Mouse (Mus musculus) liver, embryonic 16.5 days (tissue): ENCODE data around the gene Pigf. TPM values are rescaled to one million over a fixed set of nuclear protein-coding genes. Genes with fewer than 3 reads are reported as not detected.

Source experiments
- ATAC-seq: fragments of 200-750 bp; cut with Nextera tagmentation; 2 replicates; pipeline ENCODE4 v1.8.0; 2017; ENCODE audit warnings: low read depth, mild to moderate bottlenecking, moderate number of reproducible peaks, moderate library complexity
- H3K27ac ChIP-seq: fragments of 300-500 bp; sonication (generic); 2 replicates; pipeline ENCODE4 v1.5.1; 2014; ENCODE audit warnings: mild to moderate bottlenecking, low read length
- H3K27me3 ChIP-seq: fragments of 300-500 bp; sonication (generic); 2 replicates; pipeline ENCODE4 v1.6.1; 2014; ENCODE audit warnings: low read depth, low read length, mixed read lengths; ENCODE audit not compliant: control insufficient read depth, insufficient read depth
- H3K36me3 ChIP-seq: fragments of 300-500 bp; sonication (generic); 2 replicates; pipeline ENCODE4 v1.6.1; 2014; ENCODE audit warnings: mild to moderate bottlenecking; ENCODE audit not compliant: control insufficient read depth, insufficient read depth
- H3K4me1 ChIP-seq: fragments of 300-500 bp; sonication (generic); 2 replicates; pipeline ENCODE4 v1.6.1; 2014; ENCODE audit warnings: low read depth, low read length, mixed read lengths; ENCODE audit not compliant: control insufficient read depth
- H3K4me2 ChIP-seq: fragments of 300-500 bp; sonication (generic); 2 replicates; pipeline ENCODE4 v1.6.1; 2014; ENCODE audit warnings: low read depth, low read length, mixed read lengths
- H3K4me3 ChIP-seq: fragments of 300-500 bp; sonication (generic); 2 replicates; pipeline ENCODE4 v1.5.1; 2014; ENCODE audit warnings: low read depth, mild to moderate bottlenecking, low read length
- H3K9ac ChIP-seq: fragments of 300-500 bp; sonication (generic); 2 replicates; pipeline ENCODE4 v1.6.1; 2014; ENCODE audit warnings: low read depth, low read length
- H3K9me3 ChIP-seq: fragments of 300-500 bp; sonication (generic); replicated peaks from 2 replicates; pipeline ENCODE4 v1.6.1; 2016; ENCODE audit warnings: low read length; ENCODE audit not compliant: control insufficient read depth
- WGBS: fragments of 180-500 bp; shearing (Covaris S2); extraction: QIAGEN DNeasy Blood & Tissue Kit; methylation state at CpG from one replicate; pipeline ENCODE4 v1.1.7; 2014; ENCODE audit not compliant: insufficient replicate concordance; 5-methylcytosine and 5-hydroxymethylcytosine counted together
- polyA plus RNA-seq: library from polyadenylated mRNA; unstranded; fragments of >200 nt; fragmentation: Nextera tagmentation; extraction: Ambion mirVana; gene quantifications from 2 replicates; pipeline ENCODE4 v1.2.1, GENCODE M21; 2015

The Pigf gene
- polyA plus RNA-seq, 1 experiment from 2014 or later, result 10.7 TPM

- H3K9me3 ChIP-seq, result no peaks in the 10 kb centered on the region
- no peak overlapping the region for H3K4me2 ChIP-seq
- no peak overlapping the region for H3K9ac ChIP-seq
- WGBS, result 24% methylated on average over 14 of the region's 14 CpGs
- H3K27me3 ChIP-seq, result peaks cover 14% of the 10 kb centered on the region
- H3K27ac ChIP-seq, result no peak overlapping the region
- ATAC-seq, result no peak
- H3K4me3 ChIP-seq, result no peak overlapping the region
- peaks cover 4% of the 10 kb centered on the region; the same call in 1 of the 2 replicates for H3K4me1 ChIP-seq
- H3K36me3 ChIP-seq, result no peaks in the 10 kb centered on the region
These were observed 67.2 kb downstream of the Pigf start for GRCm38 (mm10) chr17:86957968-86958367.

- Histone ChIP-seq H3K27me3 (peaks cover 7% of the 10 kb centered on the region), H3K9me3 (no peaks in the 10 kb centered on the region), H3K4me1 (peaks cover 4% of the 10 kb centered on the region; the same call in 1 of the 2 replicates), H3K36me3 (no peaks in the 10 kb centered on the region), H3K9ac (no peak overlapping the region), H3K4me3 (no peak overlapping the region), H3K27ac (no peak overlapping the region), H3K4me2 (no peak overlapping the region)
- no peak for ATAC-seq
- 80% methylated on average over 5 of the region's 5 CpGs for WGBS
These were observed 68.0 kb downstream of the Pigf start for GRCm38 (mm10) chr17:86957239-86957638.

GRCm38 (mm10) chr17:86948801-86949200, 76.4 kb downstream of the Pigf start:
- Histone ChIP-seq H3K4me2 (no peak overlapping the region), H3K27ac (no peak overlapping the region), H3K9ac (no peak overlapping the region), H3K27me3 (no peaks in the 10 kb centered on the region), H3K36me3 (no peaks in the 10 kb centered on the region), H3K9me3 (no peaks in the 10 kb centered on the region), H3K4me1 (no peaks in the 10 kb centered on the region), H3K4me3 (no peak overlapping the region)
- no peak for ATAC-seq
- WGBS, result 53% methylated on average over 6 of the region's 6 CpGs

GRCm38 (mm10) chr17:86947840-86948796, 77.1 kb downstream of the Pigf start, which contains the start of gene Atp6v1e2:
TSS of gene Atp6v1e2 (minus strand) at chr17:86947897.
- H3K27ac ChIP-seq, result no peak within 1 kb of the TSS
- H3K27me3 ChIP-seq, result no peaks in the 10 kb centered on the region
- no peak within 1 kb of the TSS for H3K4me2 ChIP-seq

More at GRCm38 (mm10) chr17:86947840-86948796, 77.1 kb downstream of the Pigf start, which contains the start of gene Atp6v1e2:
- Histone ChIP-seq H3K9ac (no peak within 1 kb of the TSS), H3K9me3 (no peaks in the 10 kb centered on the region), H3K4me1 (no peaks in the 10 kb centered on the region), H3K4me3 (no peak within 1 kb of the TSS), H3K36me3 (no peaks in the 10 kb centered on the region)
- no peak for ATAC-seq
- WGBS, result 75% methylated on average over 28 of the region's 28 CpGs

Other genes starting within 250 kb of the Pigf start
- gene Tmem247, start 108.1 kb downstream of the Pigf start, polyA plus RNA-seq, result not detected in 2 replicates
- not detected in 2 replicates for gene Atp6v1e2, start 77.5 kb downstream of the Pigf start, polyA plus RNA-seq
- gene Rhoq, start 62.3 kb downstream of the Pigf start, polyA plus RNA-seq, result 0.86 and 1.1 TPM in 2 replicates
- 57.1 and 62.6 TPM in 2 replicates for gene Cript, start 144 bp upstream of the Pigf start, polyA plus RNA-seq
- 1.5 and 1.9 TPM in 2 replicates for gene Socs5, start 82.3 kb upstream of the Pigf start, polyA plus RNA-seq
- gene Mcfd2, start 240.5 kb upstream of the Pigf start, polyA plus RNA-seq, result 93.6 and 103 TPM in 2 replicates